Mouse (Mus musculus): ENCODE data around the gene Syvn1.

- TF ChIP-seq POLR2A (IDR thresholded peaks at IDR 0.05; ENCODE audit: insufficient read depth, low read depth, low read length) (no peak), CTCF (IDR thresholded peaks at IDR 0.05) (no peak)
These were observed 32.7 kb upstream of the Syvn1 start for GRCm38 (mm10) chr19:6013691-6014090.

Data from heart, adult 2 months (tissue).